Mouse (Mus musculus) liver, adult 2 months (tissue): ENCODE measurements around the gene Fam166a. TPM values are rescaled to one million over a fixed set of nuclear protein-coding genes. Genes with fewer than 3 reads are reported as not detected.

Source experiments
- DNase-seq: peaks from one replicate; pipeline ENCODE4 v3.0.0-alpha.2; 2011; ENCODE audit warnings: low read depth, low spot score; ENCODE audit errors: extremely low read depth
- H3K27ac ChIP-seq: fragments of 200-500 bp; replicated peaks from 2 replicates; pipeline ENCODE4 v1.5.1; 2012; ENCODE audit warnings: low read depth, mild to moderate bottlenecking, control low read depth, inconsistent platforms, low read length; ENCODE audit not compliant: insufficient read depth
- H3K27me3 ChIP-seq: fragments of 200-500 bp; 2 replicates; pipeline ENCODE4 v1.6.1; 2012; ENCODE audit warnings: mild to moderate bottlenecking, moderate library complexity, low read length, inconsistent platforms; ENCODE audit not compliant: control insufficient read depth, insufficient read depth
- H3K36me3 ChIP-seq: fragments of 200-500 bp; 2 replicates; pipeline ENCODE4 v1.6.1; 2012; ENCODE audit warnings: low read length, inconsistent platforms; ENCODE audit not compliant: control insufficient read depth, insufficient read depth
- H3K4me1 ChIP-seq: fragments of 200-500 bp; 2 replicates; pipeline ENCODE4 v1.6.1; 2011; ENCODE audit warnings: low read length; ENCODE audit not compliant: control insufficient read depth, insufficient read depth
- H3K4me3 ChIP-seq: fragments of 200-500 bp; 2 replicates; pipeline ENCODE4 v1.5.1; 2011; ENCODE audit warnings: low read depth, mild to moderate bottlenecking, control low read depth, low read length, moderate library complexity; ENCODE audit not compliant: insufficient read depth
- H3K79me2 ChIP-seq: fragments of 200-500 bp; 2 replicates; pipeline ENCODE4 v1.6.1; 2012; ENCODE audit warnings: inconsistent platforms, mild to moderate bottlenecking, low read length, moderate library complexity; ENCODE audit not compliant: control insufficient read depth, insufficient read depth
- H3K9ac ChIP-seq: fragments of 200-500 bp; 2 replicates; pipeline ENCODE4 v1.6.1; 2012; ENCODE audit warnings: low read depth, mild to moderate bottlenecking, control low read depth, inconsistent platforms, low read length
- CTCF ChIP-seq: fragments of 200-500 bp; IDR thresholded peaks from 2 replicates; pipeline ENCODE4 v1.5.1; 2011; ENCODE audit warnings: low read depth, low read length, control low read depth
- POLR2A ChIP-seq: fragments of 200-500 bp; IDR thresholded peaks from 2 replicates; pipeline ENCODE4 v1.6.1; 2011; ENCODE audit warnings: low read length, control low read depth; ENCODE audit not compliant: insufficient read depth; ENCODE audit errors: extremely low read depth
- WGBS: fragments of 180-500 bp; shearing (Covaris S2); methylation state at CpG from one replicate; pipeline ENCODE4 v1.1.7; 2018; 5-methylcytosine and 5-hydroxymethylcytosine counted together
- polyA plus RNA-seq: library from polyadenylated mRNA; depleted of rRNA; stranded (reverse); fragments of >200 nt; gene quantifications from 2 replicates; pipeline ENCODE4 v1.2.3, GENCODE M21; 2012
- total RNA-seq: library from RNA; depleted of rRNA; stranded (reverse); fragments of >200 nt; gene quantifications from 2 replicates; pipeline ENCODE4 v1.2.3, GENCODE M21; 2014

Gene Fam166a
- total and polyA plus RNA-seq, 2 experiments = 0.07 TPM; not detected in 1

DNA sequence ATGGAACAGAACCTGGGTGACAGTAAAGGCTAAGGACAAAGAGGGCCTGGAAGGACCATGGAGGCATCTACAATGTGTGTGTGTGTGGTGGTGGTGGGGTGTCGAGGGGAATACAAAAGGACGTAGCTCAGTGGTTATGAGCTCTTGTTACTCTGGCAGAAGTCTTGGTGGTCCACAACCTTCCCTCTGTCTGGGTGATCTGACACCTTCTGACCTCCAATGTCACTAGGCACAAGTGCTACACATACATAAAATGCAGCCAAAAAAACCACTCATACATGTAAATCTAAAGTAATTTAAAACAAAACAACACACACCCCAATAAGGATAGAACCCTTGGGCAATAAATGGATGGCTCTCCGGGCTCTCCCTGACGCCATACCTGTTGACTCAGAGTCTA is 8.9 kb downstream of the Fam166a start:
- H3K79me2 ChIP-seq = no peaks in the 10 kb centered on the region; the same call in 1 of the 2 replicates
- no peak for TF ChIP-seq CTCF
- no peak for TF ChIP-seq POLR2A
- no peak for DNase-seq
- no peak overlapping the region for H3K4me3 ChIP-seq
- H3K9ac ChIP-seq = no peak overlapping the region
- no peak overlapping the region for H3K27ac ChIP-seq
- no peaks in the 10 kb centered on the region for H3K4me1 ChIP-seq
- 95% methylated on average over 4 of the region's 4 CpGs for WGBS
- H3K27me3 ChIP-seq = no peaks in the 10 kb centered on the region
- H3K36me3 ChIP-seq = no peaks in the 10 kb centered on the region; the same call in 1 of the 2 replicates

DNA sequence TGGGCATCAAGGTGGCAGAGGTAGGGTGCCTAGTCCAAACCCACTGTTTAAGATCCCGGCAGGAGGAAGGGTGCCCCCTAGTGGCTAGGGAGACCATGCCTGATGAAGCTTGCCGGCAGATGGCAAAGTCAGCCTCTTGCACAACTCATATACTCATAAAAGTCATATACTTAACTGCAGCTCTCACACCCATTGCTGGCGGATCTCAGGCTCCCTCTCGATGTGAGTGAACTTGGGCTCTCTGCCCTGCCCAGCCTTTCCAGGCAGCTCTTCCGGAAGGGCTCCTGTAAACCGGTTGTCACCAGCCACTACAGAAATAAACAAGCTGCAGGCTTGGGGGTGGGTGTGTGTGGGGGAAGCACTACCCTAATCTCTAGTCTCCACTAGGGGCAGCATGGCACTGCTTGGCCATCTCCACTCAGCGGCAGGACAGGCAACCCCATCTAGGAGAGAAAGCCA is 9.9 kb downstream of the Fam166a start:
- DNase-seq = peak; percentile 77
- H3K27ac ChIP-seq = no peak overlapping the region
- H3K9ac ChIP-seq = no peak overlapping the region
- peak; percentile 99 for TF ChIP-seq CTCF
- TF ChIP-seq POLR2A = no peak
- no peaks in the 10 kb centered on the region for H3K4me1 ChIP-seq
- H3K4me3 ChIP-seq = no peak overlapping the region; the same call in 1 of the 2 replicates
- WGBS = 0% methylated on average over 7 of the region's 7 CpGs
- H3K79me2 ChIP-seq = no peaks in the 10 kb centered on the region; the same call in 1 of the 2 replicates
- no peaks in the 10 kb centered on the region for H3K27me3 ChIP-seq
- H3K36me3 ChIP-seq = no peaks in the 10 kb centered on the region

DNA sequence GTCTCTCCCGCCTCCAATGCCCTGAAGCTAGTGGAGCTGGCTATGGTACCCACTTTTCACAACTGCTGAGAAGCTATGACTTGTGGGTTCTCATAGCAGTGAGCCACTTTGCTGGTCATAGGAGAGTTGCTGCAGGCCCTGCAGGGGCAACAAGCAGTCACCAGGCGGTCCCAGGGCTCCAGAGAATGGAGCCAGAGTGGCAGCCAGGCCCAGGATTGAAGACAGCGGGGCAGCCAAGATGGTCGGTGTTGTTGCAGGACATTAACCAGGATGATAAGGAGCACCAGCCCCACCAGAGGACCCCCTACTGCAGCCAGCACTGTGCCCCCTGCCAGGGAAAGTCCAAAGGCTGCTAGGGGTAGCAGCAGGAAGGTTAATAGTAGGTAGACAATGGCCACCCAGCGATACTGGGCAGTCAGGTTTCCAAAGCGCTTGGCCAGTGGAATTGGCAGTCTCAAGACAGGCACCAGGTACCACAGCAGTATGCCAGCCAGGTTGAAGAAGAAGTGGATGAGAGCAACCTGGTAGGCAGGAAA is 10.5 kb downstream of the Fam166a start:
- no peak overlapping the region for H3K9ac ChIP-seq
- H3K4me1 ChIP-seq = no peaks in the 10 kb centered on the region
- TF ChIP-seq POLR2A (no peak), CTCF (no peak)
- no peak for DNase-seq
- H3K79me2 ChIP-seq = no peaks in the 10 kb centered on the region
- H3K4me3 ChIP-seq = no peak overlapping the region
- 74% methylated on average over 6 of the region's 6 CpGs for WGBS
- H3K36me3 ChIP-seq = no peaks in the 10 kb centered on the region
- no peaks in the 10 kb centered on the region for H3K27me3 ChIP-seq
- no peak overlapping the region for H3K27ac ChIP-seq

DNA sequence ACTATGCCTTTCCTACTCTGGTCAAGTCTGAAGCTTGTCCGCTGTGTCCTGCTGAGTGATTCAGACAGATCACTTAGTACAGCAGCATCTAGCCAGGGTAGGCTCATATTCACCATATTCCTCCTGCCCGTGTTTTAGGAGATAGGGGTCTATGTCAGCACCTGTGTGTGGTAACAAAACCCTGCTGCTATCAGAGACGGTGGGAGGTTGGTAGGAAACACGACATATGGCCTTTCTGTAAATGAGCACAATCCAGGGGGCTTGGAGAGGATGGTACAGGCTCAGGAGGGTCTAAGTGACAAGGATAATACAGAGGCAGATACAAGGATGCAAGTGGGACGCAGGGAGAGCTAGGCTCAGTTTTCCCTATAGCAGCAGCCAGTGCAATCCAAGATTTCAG is 11.0 kb downstream of the Fam166a start:
- TF ChIP-seq POLR2A (no peak), CTCF (no peak)
- WGBS = 90% methylated on average over 5 of the region's 5 CpGs
- no peaks in the 10 kb centered on the region for H3K27me3 ChIP-seq
- H3K4me3 ChIP-seq = no peak overlapping the region
- H3K9ac ChIP-seq = no peak overlapping the region
- no peaks in the 10 kb centered on the region for H3K79me2 ChIP-seq
- no peaks in the 10 kb centered on the region for H3K4me1 ChIP-seq
- no peak overlapping the region for H3K27ac ChIP-seq
- DNase-seq = no peak
- no peaks in the 10 kb centered on the region for H3K36me3 ChIP-seq

DNA sequence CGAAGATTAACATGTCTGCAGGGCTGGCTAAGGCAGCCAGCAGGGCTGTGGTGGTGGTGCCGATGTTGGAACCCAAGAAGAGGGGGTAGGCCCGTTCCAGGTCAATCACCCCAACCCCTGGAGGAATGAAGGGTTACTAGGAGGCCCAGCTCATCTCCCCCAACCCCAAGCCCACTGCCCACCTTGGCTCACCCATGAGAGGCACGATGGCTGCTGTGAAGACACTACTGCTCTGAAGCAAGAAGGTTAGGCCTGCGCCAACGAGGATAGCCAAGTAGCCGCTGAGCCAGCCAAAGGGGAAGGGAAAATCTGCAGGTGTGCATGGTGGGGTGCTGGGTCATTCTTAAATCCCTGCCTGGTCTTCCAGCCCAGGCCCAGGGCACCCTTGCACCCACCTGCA is 12.0 kb downstream of the Fam166a start:
- no peak for TF ChIP-seq POLR2A
- no peak for TF ChIP-seq CTCF
- Histone ChIP-seq H3K79me2 (no peaks in the 10 kb centered on the region), H3K4me1 (no peaks in the 10 kb centered on the region), H3K36me3 (no peaks in the 10 kb centered on the region), H3K27me3 (no peaks in the 10 kb centered on the region), H3K4me3 (no peak overlapping the region), H3K9ac (no peak overlapping the region), H3K27ac (no peak overlapping the region)
- no peak for DNase-seq
- WGBS = 93% methylated on average over 7 of the region's 7 CpGs

DNA sequence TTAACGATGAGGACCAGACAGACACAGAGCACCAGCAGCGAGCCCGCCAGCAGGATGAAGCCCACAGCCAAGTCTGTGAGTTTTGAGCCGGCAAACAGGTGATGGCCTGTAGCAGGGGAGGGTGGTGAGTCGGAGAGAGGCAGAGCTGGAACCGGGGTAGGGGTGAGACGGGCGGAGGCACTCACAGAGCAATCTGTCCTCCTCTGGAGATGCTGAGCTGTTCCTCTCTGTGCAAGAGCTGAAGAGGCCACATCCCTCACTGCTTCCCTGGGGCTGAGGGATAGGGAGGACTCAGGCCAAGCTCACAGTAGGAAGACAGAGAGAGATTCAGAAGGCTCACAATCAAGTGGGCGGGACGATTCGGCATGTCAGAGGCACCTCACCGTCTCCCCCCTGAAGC is 12.5 kb downstream of the Fam166a start:
- Histone ChIP-seq H3K79me2 (no peaks in the 10 kb centered on the region), H3K4me3 (no peak overlapping the region), H3K27ac (no peak overlapping the region), H3K9ac (no peak overlapping the region), H3K36me3 (no peaks in the 10 kb centered on the region), H3K4me1 (no peaks in the 10 kb centered on the region), H3K27me3 (no peaks in the 10 kb centered on the region)
- DNase-seq = no peak
- no peak for TF ChIP-seq POLR2A
- TF ChIP-seq CTCF = no peak
- 69% methylated on average over 12 of the region's 12 CpGs for WGBS
